Mouse (Mus musculus): ENCODE measurements around the gene St6gal1. TPM values are rescaled to one million over a fixed set of nuclear protein-coding genes. Genes with fewer than 3 reads are reported as not detected.

St6gal1 gene
- polyA plus RNA-seq, 1 experiment = 11.5 TPM

DNA sequence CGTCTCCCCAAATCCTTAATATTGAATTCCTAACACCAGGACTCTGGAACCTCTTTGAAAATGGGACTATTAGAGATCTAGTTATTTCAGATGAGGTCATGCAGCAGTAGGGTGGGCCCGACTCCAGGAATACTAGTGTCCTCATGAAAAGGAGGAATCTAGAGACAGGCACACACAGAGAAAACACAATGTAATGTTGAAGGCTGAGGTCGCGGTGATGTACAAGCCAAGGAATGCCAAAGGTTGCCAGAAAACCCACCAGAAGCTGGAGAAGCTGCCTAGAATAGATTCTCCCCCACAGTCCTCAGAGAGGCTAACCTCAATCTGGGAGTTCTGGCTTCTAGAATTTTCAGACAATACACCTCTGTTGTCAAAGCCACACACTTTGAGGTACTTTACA, 136.5 kb downstream of the St6gal1 start:
- DNase-seq = no peak
- Histone ChIP-seq H3K27me3 (ENCODE audit: control insufficient read depth, insufficient read depth, low read length) (no peaks in the 10 kb centered on the region), H3K4me1 (ENCODE audit: control insufficient read depth, insufficient read depth, low read length) (no peaks in the 10 kb centered on the region), H3K4me3 (replicated peaks; ENCODE audit: insufficient read depth, low read depth, low read length) (no peak overlapping the region), H3K27ac (ENCODE audit: insufficient read depth, low read length) (no peak overlapping the region)
- 72% methylated on average over 4 of the region's 4 CpGs for WGBS
- TF ChIP-seq POLR2A (IDR thresholded peaks at IDR 0.05; ENCODE audit: borderline replicate concordance, insufficient read depth, low read length) (no peak), CTCF (IDR thresholded peaks at IDR 0.05; ENCODE audit: borderline replicate concordance, insufficient read depth, low read depth, low read length) (no peak)

GRCm38 (mm10) chr16:23361434-23361970, 137.0 kb downstream of the St6gal1 start:
- no peak overlapping the region for H3K27ac ChIP-seq (ENCODE audit: insufficient read depth, low read length)
- H3K4me1 ChIP-seq (ENCODE audit: control insufficient read depth, insufficient read depth, low read length) = no peaks in the 10 kb centered on the region
- 72% methylated on average over 3 of the region's 3 CpGs for WGBS
- TF ChIP-seq POLR2A (IDR thresholded peaks at IDR 0.05; ENCODE audit: borderline replicate concordance, insufficient read depth, low read length) = no peak
- TF ChIP-seq CTCF (IDR thresholded peaks at IDR 0.05; ENCODE audit: borderline replicate concordance, insufficient read depth, low read depth, low read length) = no peak
- no peak overlapping the region for H3K4me3 ChIP-seq (replicated peaks; ENCODE audit: insufficient read depth, low read depth, low read length)
- no peaks in the 10 kb centered on the region for H3K27me3 ChIP-seq (ENCODE audit: control insufficient read depth, insufficient read depth, low read length)
- DNase-seq = no peak

- Histone ChIP-seq H3K4me1 (ENCODE audit: control insufficient read depth, insufficient read depth, low read length) (no peaks in the 10 kb centered on the region), H3K27me3 (ENCODE audit: control insufficient read depth, insufficient read depth, low read length) (no peaks in the 10 kb centered on the region), H3K27ac (ENCODE audit: insufficient read depth, low read length) (no peak overlapping the region), H3K4me3 (replicated peaks; ENCODE audit: insufficient read depth, low read depth, low read length) (no peak overlapping the region)
- no peak for DNase-seq
- TF ChIP-seq CTCF (IDR thresholded peaks at IDR 0.05; ENCODE audit: borderline replicate concordance, insufficient read depth, low read depth, low read length) (no peak), POLR2A (IDR thresholded peaks at IDR 0.05; ENCODE audit: borderline replicate concordance, insufficient read depth, low read length) (no peak)
- 7% methylated on average over 2 of the region's 2 CpGs for WGBS
These were observed 139.9 kb downstream of the St6gal1 start for GRCm38 (mm10) chr16:23364328-23364990.

DNA sequence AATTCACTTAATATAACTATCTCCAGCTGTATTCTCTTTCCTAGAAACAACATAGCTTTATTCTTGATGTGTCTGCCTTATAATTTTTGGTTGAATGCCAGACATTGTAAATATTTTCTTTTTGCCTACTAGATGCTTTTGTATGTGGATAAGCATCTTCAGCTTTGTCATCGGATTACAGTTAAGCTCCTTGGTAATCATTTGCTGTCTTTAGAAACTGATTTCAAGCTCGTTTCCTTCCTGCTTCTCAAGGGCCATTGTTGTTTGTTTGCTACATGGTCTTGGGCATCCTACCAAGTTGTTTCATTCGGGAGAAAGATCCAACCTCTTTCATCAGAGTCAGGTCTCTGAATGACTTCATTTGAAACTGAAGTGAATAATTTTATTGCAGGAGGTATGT, 144.6 kb downstream of the St6gal1 start:
- Histone ChIP-seq H3K4me1 (ENCODE audit: control insufficient read depth, insufficient read depth, low read length) (no peaks in the 10 kb centered on the region), H3K27me3 (ENCODE audit: control insufficient read depth, insufficient read depth, low read length) (no peaks in the 10 kb centered on the region), H3K27ac (ENCODE audit: insufficient read depth, low read length) (no peak overlapping the region), H3K4me3 (replicated peaks; ENCODE audit: insufficient read depth, low read depth, low read length) (no peak overlapping the region)
- no peak for DNase-seq
- TF ChIP-seq CTCF (IDR thresholded peaks at IDR 0.05; ENCODE audit: borderline replicate concordance, insufficient read depth, low read depth, low read length) = no peak
- TF ChIP-seq POLR2A (IDR thresholded peaks at IDR 0.05; ENCODE audit: borderline replicate concordance, insufficient read depth, low read length) = no peak
- 46% methylated on average over 3 of the region's 3 CpGs for WGBS

DNA sequence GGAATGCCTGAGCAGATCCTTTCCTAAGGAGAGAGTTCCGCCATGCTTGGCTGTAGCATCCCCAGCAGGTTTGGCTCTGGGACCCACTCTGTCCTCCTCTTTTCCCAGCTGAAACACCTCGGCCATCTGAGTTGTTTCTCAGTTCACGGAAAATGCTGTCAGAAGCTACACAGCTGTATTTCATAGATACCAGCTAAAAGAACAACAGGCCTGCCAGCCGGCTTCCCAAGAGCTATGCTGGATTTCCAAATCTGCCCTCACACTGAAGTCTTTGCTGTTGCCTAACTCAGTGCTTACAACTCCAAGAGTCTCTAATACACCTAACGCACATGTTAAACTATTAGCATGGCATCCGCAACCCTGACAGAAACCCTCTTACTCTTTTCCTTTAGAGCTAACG, 146.2 kb downstream of the St6gal1 start:
- no peak overlapping the region for H3K4me3 ChIP-seq (replicated peaks; ENCODE audit: insufficient read depth, low read depth, low read length)
- H3K4me1 ChIP-seq (ENCODE audit: control insufficient read depth, insufficient read depth, low read length) = no peaks in the 10 kb centered on the region
- TF ChIP-seq CTCF (IDR thresholded peaks at IDR 0.05; ENCODE audit: borderline replicate concordance, insufficient read depth, low read depth, low read length) = no peak
- no peak for TF ChIP-seq POLR2A (IDR thresholded peaks at IDR 0.05; ENCODE audit: borderline replicate concordance, insufficient read depth, low read length)
- H3K27me3 ChIP-seq (ENCODE audit: control insufficient read depth, insufficient read depth, low read length) = no peaks in the 10 kb centered on the region
- H3K27ac ChIP-seq (ENCODE audit: insufficient read depth, low read length) = no peak overlapping the region
- DNase-seq = no peak
- WGBS = 92% methylated on average over 7 of the region's 7 CpGs

- Histone ChIP-seq H3K27ac (ENCODE audit: insufficient read depth, low read length) (no peak overlapping the region), H3K27me3 (ENCODE audit: control insufficient read depth, insufficient read depth, low read length) (no peaks in the 10 kb centered on the region), H3K4me3 (replicated peaks; ENCODE audit: insufficient read depth, low read depth, low read length) (no peak overlapping the region), H3K4me1 (ENCODE audit: control insufficient read depth, insufficient read depth, low read length) (no peaks in the 10 kb centered on the region)
- TF ChIP-seq CTCF (IDR thresholded peaks at IDR 0.05; ENCODE audit: borderline replicate concordance, insufficient read depth, low read depth, low read length) = no peak
- TF ChIP-seq POLR2A (IDR thresholded peaks at IDR 0.05; ENCODE audit: borderline replicate concordance, insufficient read depth, low read length) = no peak
- no peak for DNase-seq
- 77% methylated on average over 2 of the region's 2 CpGs for WGBS
These were observed 147.8 kb downstream of the St6gal1 start for GRCm38 (mm10) chr16:23372340-23372739.

DNA sequence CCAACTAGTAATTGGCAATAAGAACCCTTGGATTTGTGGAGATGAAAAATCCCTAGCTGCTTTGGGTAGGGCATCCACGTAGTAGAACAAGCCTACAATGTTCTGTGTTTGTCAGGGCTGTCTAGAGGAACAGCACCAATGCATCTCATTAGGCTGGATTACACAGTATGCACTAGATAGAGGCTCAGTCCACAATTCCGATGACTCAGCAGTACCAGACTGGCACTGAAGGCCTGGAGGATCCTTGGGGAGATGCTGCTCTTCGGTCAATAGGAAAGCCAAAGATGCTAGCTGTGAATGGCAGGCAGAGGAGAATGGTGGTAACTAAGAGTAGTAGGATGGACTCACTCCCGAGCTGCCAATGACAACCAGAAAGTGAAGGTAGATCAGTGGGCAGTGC, 149.5 kb downstream of the St6gal1 start:
- 83% methylated on average over 4 of the region's 4 CpGs for WGBS
- Histone ChIP-seq H3K27ac (ENCODE audit: insufficient read depth, low read length) (no peak overlapping the region), H3K4me3 (replicated peaks; ENCODE audit: insufficient read depth, low read depth, low read length) (no peak overlapping the region), H3K4me1 (ENCODE audit: control insufficient read depth, insufficient read depth, low read length) (no peaks in the 10 kb centered on the region), H3K27me3 (ENCODE audit: control insufficient read depth, insufficient read depth, low read length) (no peaks in the 10 kb centered on the region)
- no peak for TF ChIP-seq CTCF (IDR thresholded peaks at IDR 0.05; ENCODE audit: borderline replicate concordance, insufficient read depth, low read depth, low read length)
- TF ChIP-seq POLR2A (IDR thresholded peaks at IDR 0.05; ENCODE audit: borderline replicate concordance, insufficient read depth, low read length) = no peak
- DNase-seq = no peak

DNA sequence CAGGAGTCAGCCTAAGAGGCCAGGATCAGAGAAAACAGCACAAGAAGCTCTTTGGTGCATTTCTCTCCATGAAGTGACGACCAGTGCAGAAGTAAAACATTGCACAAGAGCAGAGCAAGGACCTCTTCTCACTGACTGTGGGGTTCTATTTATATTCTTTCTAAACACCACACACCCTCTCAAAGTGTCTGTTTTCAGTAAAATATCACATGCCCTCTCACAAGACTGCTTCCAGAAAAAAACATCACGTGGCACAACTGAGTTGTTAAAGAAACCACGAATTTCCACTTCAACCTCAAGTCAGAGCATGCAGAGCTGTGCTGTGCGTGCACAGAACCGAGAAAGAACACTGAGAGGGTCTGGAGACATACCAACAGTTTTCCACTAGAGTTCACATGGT, 150.4 kb downstream of the St6gal1 start:
- H3K4me3 ChIP-seq (replicated peaks; ENCODE audit: insufficient read depth, low read depth, low read length) = no peak overlapping the region
- TF ChIP-seq POLR2A (IDR thresholded peaks at IDR 0.05; ENCODE audit: borderline replicate concordance, insufficient read depth, low read length) = no peak
- no peak for TF ChIP-seq CTCF (IDR thresholded peaks at IDR 0.05; ENCODE audit: borderline replicate concordance, insufficient read depth, low read depth, low read length)
- no peaks in the 10 kb centered on the region for H3K4me1 ChIP-seq (ENCODE audit: control insufficient read depth, insufficient read depth, low read length)
- WGBS = 37% methylated on average over 5 of the region's 5 CpGs
- H3K27me3 ChIP-seq (ENCODE audit: control insufficient read depth, insufficient read depth, low read length) = no peaks in the 10 kb centered on the region
- DNase-seq = no peak
- H3K27ac ChIP-seq (ENCODE audit: insufficient read depth, low read length) = no peak overlapping the region
